Mouse (Mus musculus): ENCODE measurements around the gene Gadd45gip1. TPM values are rescaled to one million over a fixed set of nuclear protein-coding genes. Genes with fewer than 3 reads are reported as not detected.

Gadd45gip1 gene
- polyA plus RNA-seq, 1 experiment, result 52.9 TPM

GRCm38 (mm10) chr8:84793791-84794485 is 37.4 kb upstream of the Gadd45gip1 start:
- no peak for DNase-seq
- no peaks in the 10 kb centered on the region for H3K36me3 ChIP-seq (ENCODE audit: control insufficient read depth, insufficient read depth, low read length)
- 63% methylated on average over 13 of the region's 13 CpGs for WGBS
- TF ChIP-seq POLR2A (IDR thresholded peaks at IDR 0.05; ENCODE audit: control insufficient read depth, extremely low read depth, insufficient read depth, low read length, poor library complexity) (no peak), CTCF (IDR thresholded peaks at IDR 0.05; ENCODE audit: borderline replicate concordance, control insufficient read depth, extremely low read depth, insufficient read depth, low read length, poor library complexity) (no peak)
- H3K4me1 ChIP-seq (replicated peaks; ENCODE audit: control insufficient read depth, insufficient read depth, low read length), result peaks cover 1% of the 10 kb centered on the region; the same call in 1 of the 2 replicates
- H3K27ac ChIP-seq (ENCODE audit: control insufficient read depth, insufficient read depth, low read length), result no peak overlapping the region
- H3K27me3 ChIP-seq (ENCODE audit: control insufficient read depth, insufficient read depth, low read length), result no peaks in the 10 kb centered on the region; the same call in 1 of the 2 replicates
- H3K4me3 ChIP-seq (ENCODE audit: control insufficient read depth, insufficient read depth, low read length), result no peak overlapping the region

- Histone ChIP-seq H3K4me1 (replicated peaks; ENCODE audit: control insufficient read depth, insufficient read depth, low read length) (peaks cover 5% of the 10 kb centered on the region; the same call in 1 of the 2 replicates), H3K4me3 (ENCODE audit: control insufficient read depth, insufficient read depth, low read length) (no peak overlapping the region), H3K27me3 (ENCODE audit: control insufficient read depth, insufficient read depth, low read length) (no peaks in the 10 kb centered on the region; the same call in 1 of the 2 replicates), H3K36me3 (ENCODE audit: control insufficient read depth, insufficient read depth, low read length) (no peaks in the 10 kb centered on the region), H3K27ac (ENCODE audit: control insufficient read depth, insufficient read depth, low read length) (no peak overlapping the region)
- 94% methylated on average over 7 of the region's 7 CpGs for WGBS
- DNase-seq, result no peak
- no peak for TF ChIP-seq POLR2A (IDR thresholded peaks at IDR 0.05; ENCODE audit: control insufficient read depth, extremely low read depth, insufficient read depth, low read length, poor library complexity)
- TF ChIP-seq CTCF (IDR thresholded peaks at IDR 0.05; ENCODE audit: borderline replicate concordance, control insufficient read depth, extremely low read depth, insufficient read depth, low read length, poor library complexity), result no peak
Measured at GRCm38 (mm10) chr8:84794486-84794885, 36.8 kb upstream of the Gadd45gip1 start.

GRCm38 (mm10) chr8:84797256-84797797 is 34.0 kb upstream of the Gadd45gip1 start:
- Histone ChIP-seq H3K36me3 (ENCODE audit: control insufficient read depth, insufficient read depth, low read length) (no peaks in the 10 kb centered on the region), H3K27ac (ENCODE audit: control insufficient read depth, insufficient read depth, low read length) (no peak overlapping the region), H3K4me3 (ENCODE audit: control insufficient read depth, insufficient read depth, low read length) (no peak overlapping the region), H3K4me1 (replicated peaks; ENCODE audit: control insufficient read depth, insufficient read depth, low read length) (peaks cover 8% of the 10 kb centered on the region; the same call in 1 of the 2 replicates), H3K27me3 (ENCODE audit: control insufficient read depth, insufficient read depth, low read length) (no peaks in the 10 kb centered on the region; the same call in 1 of the 2 replicates)
- WGBS, result 96% methylated on average over 15 of the region's 15 CpGs
- no peak for DNase-seq
- TF ChIP-seq CTCF (IDR thresholded peaks at IDR 0.05; ENCODE audit: borderline replicate concordance, control insufficient read depth, extremely low read depth, insufficient read depth, low read length, poor library complexity) (no peak), POLR2A (IDR thresholded peaks at IDR 0.05; ENCODE audit: control insufficient read depth, extremely low read depth, insufficient read depth, low read length, poor library complexity) (no peak)

GRCm38 (mm10) chr8:84797971-84798370 is 33.4 kb upstream of the Gadd45gip1 start:
- no peak overlapping the region for H3K27ac ChIP-seq (ENCODE audit: control insufficient read depth, insufficient read depth, low read length)
- 96% methylated on average over 6 of the region's 6 CpGs for WGBS
- no peak for TF ChIP-seq POLR2A (IDR thresholded peaks at IDR 0.05; ENCODE audit: control insufficient read depth, extremely low read depth, insufficient read depth, low read length, poor library complexity)
- TF ChIP-seq CTCF (IDR thresholded peaks at IDR 0.05; ENCODE audit: borderline replicate concordance, control insufficient read depth, extremely low read depth, insufficient read depth, low read length, poor library complexity), result no peak
- no peaks in the 10 kb centered on the region for H3K36me3 ChIP-seq (ENCODE audit: control insufficient read depth, insufficient read depth, low read length)
- H3K27me3 ChIP-seq (ENCODE audit: control insufficient read depth, insufficient read depth, low read length), result no peaks in the 10 kb centered on the region; the same call in 1 of the 2 replicates
- DNase-seq, result no peak
- H3K4me1 ChIP-seq (replicated peaks; ENCODE audit: control insufficient read depth, insufficient read depth, low read length), result peaks cover 8% of the 10 kb centered on the region; the same call in 1 of the 2 replicates
- H3K4me3 ChIP-seq (ENCODE audit: control insufficient read depth, insufficient read depth, low read length), result no peak overlapping the region

GRCm38 (mm10) chr8:84798446-84799135 is 32.7 kb upstream of the Gadd45gip1 start:
- DNase-seq, result no peak
- Histone ChIP-seq H3K4me3 (ENCODE audit: control insufficient read depth, insufficient read depth, low read length) (peak overlapping the region; percentile 12), H3K27ac (ENCODE audit: control insufficient read depth, insufficient read depth, low read length) (no peak overlapping the region), H3K4me1 (replicated peaks; ENCODE audit: control insufficient read depth, insufficient read depth, low read length) (peaks cover 8% of the 10 kb centered on the region; the same call in 1 of the 2 replicates), H3K27me3 (ENCODE audit: control insufficient read depth, insufficient read depth, low read length) (no peaks in the 10 kb centered on the region; the same call in 1 of the 2 replicates), H3K36me3 (ENCODE audit: control insufficient read depth, insufficient read depth, low read length) (no peaks in the 10 kb centered on the region)
- WGBS, result 95% methylated on average over 10 of the region's 10 CpGs
- no peak for TF ChIP-seq POLR2A (IDR thresholded peaks at IDR 0.05; ENCODE audit: control insufficient read depth, extremely low read depth, insufficient read depth, low read length, poor library complexity)
- TF ChIP-seq CTCF (IDR thresholded peaks at IDR 0.05; ENCODE audit: borderline replicate concordance, control insufficient read depth, extremely low read depth, insufficient read depth, low read length, poor library complexity), result no peak

Measured in thymus, adult 2 months (tissue).